Comparison of ENCODE assay signal across 8 mouse cellular contexts in the genomic region with DNA sequence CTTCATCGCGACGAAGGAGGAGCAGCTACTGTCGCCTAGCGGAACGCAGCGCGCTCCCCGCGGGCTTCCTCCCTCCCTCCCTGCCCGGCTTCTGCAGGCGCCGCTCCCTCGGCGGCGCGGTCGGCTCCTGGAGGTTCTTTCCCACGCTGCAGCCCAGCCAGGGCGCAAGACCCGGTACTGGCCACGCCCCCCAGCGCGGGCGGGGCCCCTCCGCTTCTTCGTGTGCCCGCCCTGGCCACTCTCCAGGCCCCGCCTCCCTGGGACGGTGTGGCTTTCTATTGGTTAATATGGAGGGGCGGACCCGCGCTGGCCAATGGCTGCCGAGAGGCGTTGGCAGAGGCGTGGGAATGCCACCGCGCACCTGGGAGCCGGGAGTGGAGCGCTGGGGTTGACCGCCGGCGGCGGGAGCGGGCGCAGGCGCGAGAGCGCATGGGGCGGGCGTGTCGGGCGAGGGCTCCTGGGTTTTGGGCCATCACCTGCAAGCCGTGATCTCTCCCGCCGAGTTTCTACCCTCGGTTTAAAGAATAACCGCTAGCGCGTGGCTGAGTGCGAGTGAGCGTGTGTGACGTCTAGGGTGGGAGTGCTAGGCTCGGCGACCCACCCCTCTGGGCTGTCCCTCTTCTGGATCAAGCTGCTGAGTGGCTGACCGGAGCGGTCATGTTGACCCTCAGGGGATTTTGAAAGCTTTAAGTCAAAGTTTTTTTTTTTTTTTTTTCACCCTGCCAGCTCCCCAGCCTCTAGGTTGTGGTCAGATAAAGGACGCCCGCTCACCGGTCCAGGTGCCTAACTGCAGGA. TPM values are rescaled to one million over a fixed set of nuclear protein-coding genes. Genes with fewer than 3 reads are reported as not detected.
A peak's percentile ranks its signal among the peaks of the same experiment; 100 is the strongest.
DNase-seq lines count a peak whose midpoint lies in the region; ATAC-seq and TF ChIP-seq lines count a peak whose summit lies in the region.

Gene Hey2, minus strand, starts transcription at position 159 of the 795 bp plus-strand sequence.

- 0 out of 2 replicates have a peak within 1 kb of the TSS, but pooled peaks have one; percentile 6 for H3K27ac ChIP-seq in forebrain, embryonic 12.5 days
- H3K27ac ChIP-seq in heart, embryonic 16.5 days (ENCODE audit: low read length): peak within 1 kb of the TSS; percentile 97
- no peak within 1 kb of the TSS for H3K27ac ChIP-seq in liver, embryonic 14.5 days
- peak within 1 kb of the TSS; percentile 63 for H3K27ac ChIP-seq in stomach, embryonic 15.5 days

- peak; percentile 98 to 99 for DNase-seq in kidney, postnatal 36 days
- DNase-seq in liver, embryonic 14.5 days (ENCODE audit: low read depth in 3 of 3, low spot score in 3 of 3): peak; percentile 82 to 86 (median 83)
- peak; percentile 98 for DNase-seq in neural tube, embryonic 10.5 days (ENCODE audit: extremely low spot score, low spot score)

- no peaks in the 10 kb centered on the region for H3K36me3 ChIP-seq in E14TG2a.4 (ENCODE audit: insufficient read depth, low read length)
- no peaks in the 10 kb centered on the region for H3K36me3 ChIP-seq in forebrain, embryonic 12.5 days (replicated peaks)
- no peaks in the 10 kb centered on the region for H3K36me3 ChIP-seq in heart, embryonic 16.5 days (ENCODE audit: control insufficient read depth, insufficient read depth)
- no peaks in the 10 kb centered on the region for H3K36me3 ChIP-seq in liver, embryonic 14.5 days (replicated peaks; ENCODE audit: control insufficient read depth, insufficient read depth, low read depth)
- H3K36me3 ChIP-seq in stomach, embryonic 15.5 days: no peaks in the 10 kb centered on the region

- peak; percentile 98 for ATAC-seq in cerebellum, adult (ENCODE audit: insufficient number of reproducible peaks, low FRiP score, low TSS enrichment)
- ATAC-seq in forebrain, embryonic 12.5 days (ENCODE audit: low FRiP score): peak; percentile 99
- ATAC-seq in heart, embryonic 16.5 days (replicated peaks; ENCODE audit: extremely low read depth, insufficient read depth, low FRiP score): peak; percentile 94
- ATAC-seq in liver, embryonic 14.5 days (ENCODE audit: insufficient read depth): peak; percentile 100
- ATAC-seq in stomach, embryonic 15.5 days (ENCODE audit: insufficient read depth, low FRiP score, low read depth): peak; percentile 99

- peak within 1 kb of the TSS; percentile 85 for H3K4me3 ChIP-seq in E14TG2a.4 (replicated peaks; ENCODE audit: low read length)
- H3K4me3 ChIP-seq in forebrain, embryonic 12.5 days (replicated peaks): peak within 1 kb of the TSS; percentile 61
- H3K4me3 ChIP-seq in heart, embryonic 16.5 days (ENCODE audit: low read length): peak within 1 kb of the TSS; percentile 70
- peak within 1 kb of the TSS; percentile 38 to 42 for H3K4me3 ChIP-seq in liver, embryonic 14.5 days (ENCODE audit: insufficient read depth in 1 of 2, low read depth in 2 of 2, low read length in 2 of 2)
- H3K4me3 ChIP-seq in stomach, embryonic 15.5 days (replicated peaks): peak within 1 kb of the TSS; percentile 58

- peak within 1 kb of the TSS; percentile 84 for H3K4me2 ChIP-seq in forebrain, embryonic 12.5 days
- H3K4me2 ChIP-seq in heart, embryonic 16.5 days (ENCODE audit: low read depth, low read length): peak within 1 kb of the TSS; percentile 66
- peak within 1 kb of the TSS; percentile 41 for H3K4me2 ChIP-seq in liver, embryonic 14.5 days (ENCODE audit: low read depth)
- H3K4me2 ChIP-seq in stomach, embryonic 15.5 days: peak within 1 kb of the TSS; percentile 91

- H3K27me3 ChIP-seq in E14TG2a.4 (ENCODE audit: insufficient read depth, low read length): peaks cover 64% of the 10 kb centered on the region
- H3K27me3 ChIP-seq in forebrain, embryonic 12.5 days: peaks cover 59% of the 10 kb centered on the region
- no peaks in the 10 kb centered on the region for H3K27me3 ChIP-seq in heart, embryonic 16.5 days (ENCODE audit: control insufficient read depth, insufficient read depth, low read length)
- H3K27me3 ChIP-seq in liver, embryonic 14.5 days (ENCODE audit: control insufficient read depth, insufficient read depth, low read length): peaks cover 68% of the 10 kb centered on the region
- peaks cover 3% of the 10 kb centered on the region; the same call in 1 of the 2 replicates for H3K27me3 ChIP-seq in stomach, embryonic 15.5 days (replicated peaks)

- TF ChIP-seq CTCF in E14TG2a.4 (conservative IDR thresholded peaks at IDR 0.05; ENCODE audit: low read length): no peak
- no peak; the same call in 1 of the 2 replicates for TF ChIP-seq CTCF in liver, embryonic 14.5 days (IDR thresholded peaks at IDR 0.05; ENCODE audit: low read depth)

- under 1% methylated on average over 69 of the region's 70 CpGs for WGBS in forebrain, embryonic 12.5 days
- under 1% methylated on average over 70 of the region's 70 CpGs for WGBS in heart, embryonic 16.5 days
- under 1% methylated on average over 67 of the region's 70 CpGs for WGBS in liver, embryonic 14.5 days (ENCODE audit: insufficient replicate concordance)
- under 1% methylated on average over 60 of the region's 70 CpGs for WGBS in stomach, embryonic 15.5 days

- no peak for TF ChIP-seq EP300 in liver, embryonic 14.5 days (IDR thresholded peaks at IDR 0.05; ENCODE audit: low read depth)

- H3K4me1 ChIP-seq in E14TG2a.4 (replicated peaks; ENCODE audit: low read depth, low read length): peaks cover 30% of the 10 kb centered on the region
- H3K4me1 ChIP-seq in forebrain, embryonic 12.5 days: peaks cover 18% of the 10 kb centered on the region
- H3K4me1 ChIP-seq in heart, embryonic 16.5 days (ENCODE audit: control insufficient read depth, insufficient read depth, low read length): 0 out of 2 replicates have a peak, but pooled peaks cover 2% of the 10 kb centered on the region
- H3K4me1 ChIP-seq in liver, embryonic 14.5 days (replicated peaks; ENCODE audit: control insufficient read depth in 2 of 2, insufficient read depth in 2 of 2, low read length in 1 of 2): peaks cover 0 to 2% of the 10 kb centered on the region in 2 experiments; a peak in 1 of 4 replicates
- H3K4me1 ChIP-seq in stomach, embryonic 15.5 days: peaks cover 10% of the 10 kb centered on the region; the same call in 1 of the 2 replicates

- no peaks in the 10 kb centered on the region for H3K9me3 ChIP-seq in E14TG2a.4 (ENCODE audit: low read length)
- no peaks in the 10 kb centered on the region for H3K9me3 ChIP-seq in forebrain, embryonic 12.5 days
- no peaks in the 10 kb centered on the region for H3K9me3 ChIP-seq in heart, embryonic 16.5 days (replicated peaks; ENCODE audit: control insufficient read depth, low read length)
- H3K9me3 ChIP-seq in liver, embryonic 14.5 days (ENCODE audit: control insufficient read depth, low read length): no peaks in the 10 kb centered on the region
- no peaks in the 10 kb centered on the region for H3K9me3 ChIP-seq in stomach, embryonic 15.5 days

- peak within 1 kb of the TSS; percentile 50 for H3K9ac ChIP-seq in forebrain, embryonic 12.5 days
- H3K9ac ChIP-seq in heart, embryonic 16.5 days (ENCODE audit: low read length): peak within 1 kb of the TSS; percentile 83
- H3K9ac ChIP-seq in liver, embryonic 14.5 days (replicated peaks): no peak within 1 kb of the TSS
- H3K9ac ChIP-seq in stomach, embryonic 15.5 days: no peak within 1 kb of the TSS

RNA-seq across cellular contexts. Expression of gene Hey2, which starts in this region (rescaled TPM):
- 5.3 and 5.6 TPM in 2 replicates for polyA plus RNA-seq in forebrain, embryonic 12.5 days (2016; fragmentation: Nextera tagmentation; extraction: Ambion mirVana)
- 49.0 and 50.1 TPM in 2 replicates for polyA plus RNA-seq in heart, embryonic 16.5 days (2015; fragmentation: Nextera tagmentation; extraction: Ambion mirVana)
- polyA plus RNA-seq in liver, embryonic 14.5 days (2012; rRNA removed): 0.60 and 0.65 TPM in 2 replicates
- polyA plus RNA-seq in liver, embryonic 14.5 days (2014; fragmentation: Nextera tagmentation; extraction: Ambion mirVana): 0.22 and 0.34 TPM in 2 replicates
- polyA plus RNA-seq in stomach, embryonic 15.5 days (2015; fragmentation: Nextera tagmentation; extraction: Ambion mirVana): 5.9 TPM in 2 replicates

Comparison
In these comparisons a context has a peak if more than half of its experiments do, and no peak if none do; other contexts are left out.
1. Peak in DNase-seq, ATAC-seq, H3K4me3 ChIP-seq and H3K4me2 ChIP-seq in liver, embryonic 14.5 days; RNA of the gene not detected or under 1 TPM.
2. H3K4me2 ChIP-seq: peak in every context shown above with its lines; median percentile 91 in stomach, embryonic 15.5 days; 84 in forebrain, embryonic 12.5 days; 66 in heart, embryonic 16.5 days; 41 in liver, embryonic 14.5 days.
3. H3K9ac ChIP-seq: peak in forebrain, embryonic 12.5 days (single experiment) and heart, embryonic 16.5 days (single experiment); none in liver, embryonic 14.5 days (single experiment) and stomach, embryonic 15.5 days (single experiment).
4. Peak in every context shown above with its lines, with median percentiles within 50 percentile points of each other: H3K4me3 ChIP-seq, ATAC-seq and DNase-seq.